Mouse (Mus musculus): ENCODE measurements around the gene Nupr1.

The Nupr1 gene

GRCm38 (mm10) chr7:126598919-126599318 lies 31.7 kb downstream of the Nupr1 start:
- in situ Hi-C loops (cut with MseI, MboI): no loop called here

GRCm38 (mm10) chr7:126596414-126596813 lies 34.2 kb downstream of the Nupr1 start:
- in situ Hi-C loops (cut with MseI, MboI): no loop called here

- in situ Hi-C loops (cut with MseI, MboI): no loop called here
Observed at GRCm38 (mm10) chr7:126595890-126596289, 34.8 kb downstream of the Nupr1 start.

- in situ Hi-C loops (cut with MseI, MboI): no loop called here
Observed at GRCm38 (mm10) chr7:126594862-126595561, 35.6 kb downstream of the Nupr1 start, which contains the start of gene Il27. Gene Il27 (minus strand): TSS chr7:126594941.

GRCm38 (mm10) chr7:126587779-126588178 lies 42.9 kb downstream of the Nupr1 start:
- in situ Hi-C loops (cut with MseI, MboI): no loop called here

GRCm38 (mm10) chr7:126586839-126587238 lies 43.8 kb downstream of the Nupr1 start:
- in situ Hi-C loops (cut with MseI, MboI): no loop called here

- in situ Hi-C loops (cut with MseI, MboI): no loop called here
Observed at GRCm38 (mm10) chr7:126585717-126586116, 44.9 kb downstream of the Nupr1 start, which contains the start of gene Cln3. Gene Cln3 (minus strand): TSS chr7:126585817.

- in situ Hi-C loops (cut with MseI, MboI): loop anchor here in 1 of 2 experiments (5.0 kb wide), 1 partner anchor 53 kb away; no protein-coding TSS in a partner anchor
Observed at GRCm38 (mm10) chr7:126584506-126584977, 46.1 kb downstream of the Nupr1 start, which contains the start of gene Apobr. Gene Apobr (plus strand): TSS chr7:126584942.

GRCm38 (mm10) chr7:126583761-126584160 lies 46.9 kb downstream of the Nupr1 start:
- in situ Hi-C loops (cut with MseI, MboI): loop anchor here in 1 of 2 experiments (5.0 kb wide), 1 partner anchor 54 kb away; no protein-coding TSS in a partner anchor

- in situ Hi-C loops (cut with MseI, MboI): loop anchor here in 1 of 2 experiments (5.0 kb wide), 1 partner anchor 54 kb away; no protein-coding TSS in a partner anchor
Observed at GRCm38 (mm10) chr7:126583251-126583709, 47.4 kb downstream of the Nupr1 start.

GRCm38 (mm10) chr7:126582759-126583158 lies 47.9 kb downstream of the Nupr1 start:
- in situ Hi-C loops (cut with MseI, MboI): loop anchor here in 1 of 2 experiments (5.0 kb wide), 1 partner anchor 55 kb away; no protein-coding TSS in a partner anchor

GRCm38 (mm10) chr7:126581661-126582060 lies 49.0 kb downstream of the Nupr1 start:
- in situ Hi-C loops (cut with MseI, MboI): loop anchor here in 1 of 2 experiments (5.0 kb wide), 1 partner anchor 56 kb away; no protein-coding TSS in a partner anchor

- in situ Hi-C loops (cut with MseI, MboI): loop anchor here in 1 of 2 experiments (5.0 kb wide), 1 partner anchor 58 kb away; no protein-coding TSS in a partner anchor
Observed at GRCm38 (mm10) chr7:126579172-126579571, 51.5 kb downstream of the Nupr1 start.

- in situ Hi-C loops (cut with MseI, MboI): loop anchor here in 1 of 2 experiments (5.0 kb wide), 1 partner anchor 60 kb away; no protein-coding TSS in a partner anchor
Observed at GRCm38 (mm10) chr7:126576946-126577345, 53.7 kb downstream of the Nupr1 start.

Measured in mouse trophoblast stem cell (cell line).